Mouse (Mus musculus): Measurements from ENCODE around the gene Nle1.
"Not testable (repeated sequence)": the region's sequence is repeated elsewhere in the genome, so short reads cannot be mapped to it uniquely, and the experiment has no call there.

The Nle1 gene

DNA sequence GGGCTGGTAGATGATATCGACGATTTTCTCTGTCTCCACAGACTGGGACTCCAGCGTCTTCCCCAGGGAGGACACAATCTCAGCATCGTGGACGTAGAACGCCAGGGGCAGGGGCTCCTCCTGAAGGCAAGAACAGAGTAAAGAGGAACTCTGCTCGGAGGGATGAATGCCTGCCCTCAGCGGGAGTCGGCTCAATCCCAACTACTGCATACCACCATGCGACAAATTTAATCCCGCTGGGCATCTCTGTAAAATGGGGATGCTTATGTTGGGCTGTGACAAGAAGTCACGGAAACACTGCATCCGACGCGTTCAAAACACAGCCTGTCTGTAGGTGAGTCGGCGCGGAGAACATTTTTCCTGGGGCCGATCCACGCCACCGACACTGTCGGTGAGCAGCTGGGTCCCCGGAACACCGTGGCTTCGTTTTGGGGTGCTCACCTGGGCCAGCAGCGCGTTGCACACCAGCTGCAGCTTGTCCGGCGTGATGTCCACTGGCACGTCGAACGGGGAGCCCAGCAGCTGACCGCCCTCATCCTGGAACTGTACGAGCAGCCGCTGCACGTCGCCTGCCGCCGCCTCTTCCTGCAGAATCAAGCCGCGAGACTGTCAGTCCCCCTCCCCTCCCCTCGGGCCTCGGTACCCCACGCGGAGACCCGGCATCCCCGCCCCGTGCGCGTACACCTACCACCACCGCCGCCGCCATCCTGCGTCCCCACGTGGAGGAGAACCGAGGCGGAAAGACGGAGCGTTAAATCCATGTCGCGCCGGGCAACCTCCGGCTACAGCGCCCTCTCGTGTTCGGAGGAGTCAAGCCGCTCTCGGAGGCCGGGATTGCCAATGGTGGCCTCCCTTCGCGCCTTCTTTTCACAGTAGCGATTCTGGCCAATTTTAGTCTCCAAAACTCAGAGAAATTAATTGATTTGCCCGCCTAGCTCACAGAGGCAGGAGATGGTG is at the start of gene Nle1:
Nle1 (minus strand) TSS at position 761 of the 957 bp plus-strand sequence.
- DNase-seq, result peak; percentile 93 to 94

DNA sequence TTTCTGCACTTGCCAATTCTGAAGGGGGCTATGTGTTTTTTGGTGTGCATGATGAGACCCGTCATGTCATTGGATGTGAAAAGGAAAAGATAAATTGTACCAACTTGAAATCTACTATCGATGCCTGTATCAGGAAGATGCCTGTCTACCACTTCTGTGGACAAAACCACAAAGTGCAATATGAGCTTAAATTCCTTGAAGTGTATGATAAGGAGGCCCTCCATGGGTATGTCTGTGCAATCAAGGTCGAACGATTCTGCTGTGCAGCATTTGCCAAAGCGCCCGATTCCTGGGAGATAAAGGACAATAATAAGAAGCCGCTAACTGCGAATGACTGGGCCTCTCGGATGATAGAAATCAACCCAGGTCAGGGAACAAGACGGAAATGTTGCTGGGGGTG is 48.7 kb upstream of the Nle1 start:
- peak in 1 of 2 experiments; percentile 1 for DNase-seq

DNA sequence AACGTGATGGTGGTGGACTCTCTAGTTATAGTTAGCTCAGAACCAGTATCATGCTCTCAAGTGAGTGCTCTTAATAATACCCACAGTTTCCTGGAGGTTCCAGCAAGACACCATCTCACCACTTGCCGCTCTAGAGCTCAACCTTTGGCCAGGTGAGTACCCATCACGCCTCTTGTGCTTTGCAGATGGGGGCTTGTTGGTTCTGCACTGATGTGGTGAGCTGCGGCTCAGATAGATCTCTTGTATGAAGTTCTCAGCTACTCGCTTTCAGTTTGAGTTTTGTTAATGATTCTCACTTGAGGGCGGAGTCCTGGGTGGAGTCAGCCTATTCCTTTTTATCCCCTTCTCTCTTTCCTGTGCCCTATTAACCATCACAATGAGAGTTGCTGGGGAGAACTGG is 46.4 kb upstream of the Nle1 start:
- no peak for DNase-seq

DNA sequence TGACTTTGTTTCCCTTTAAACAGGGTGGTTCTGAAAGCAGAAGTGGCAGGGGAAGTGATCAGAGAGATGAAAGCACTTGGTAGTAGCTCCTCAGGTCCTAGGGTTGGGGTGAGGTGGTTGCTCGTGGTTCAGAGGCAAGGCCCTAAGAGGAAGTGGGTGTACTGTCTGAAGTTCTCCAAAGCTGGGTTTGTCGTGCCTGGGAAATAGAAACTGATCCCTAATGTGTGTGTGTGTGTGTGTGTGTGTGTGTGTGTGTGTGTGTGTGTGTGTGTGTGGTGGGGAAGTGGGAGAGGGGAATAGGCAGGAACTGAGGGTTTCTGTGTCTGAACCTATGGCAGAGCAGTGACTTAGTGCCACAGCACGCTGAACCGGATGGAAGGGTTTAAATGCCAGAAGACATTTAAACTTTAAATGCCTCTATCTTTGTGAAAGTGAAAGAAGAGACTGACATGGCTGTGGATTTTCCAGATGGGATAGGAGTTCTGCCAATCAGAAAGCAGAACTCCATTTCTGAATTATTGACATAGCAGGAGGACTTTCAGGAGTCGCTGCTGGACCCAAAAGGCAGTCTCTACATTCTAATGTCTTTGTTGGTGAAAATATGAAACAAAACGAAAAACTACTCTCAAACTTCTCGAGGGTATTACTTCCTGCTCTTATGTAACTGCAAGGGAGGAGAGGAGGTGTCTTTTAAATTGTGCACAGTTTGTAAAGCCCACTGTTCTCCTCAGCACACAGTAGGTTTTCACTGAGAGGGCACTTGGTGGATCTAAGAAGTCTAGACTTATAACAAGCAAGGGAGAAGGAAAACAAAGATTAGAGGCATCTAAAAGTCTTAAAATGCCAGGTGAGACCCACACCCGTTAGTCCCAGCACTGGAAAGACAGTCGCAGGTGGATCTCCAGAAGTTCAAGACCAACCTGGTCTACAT is 44.7 kb upstream of the Nle1 start:
- peak in 1 of 2 experiments; percentile 45 for DNase-seq

DNA sequence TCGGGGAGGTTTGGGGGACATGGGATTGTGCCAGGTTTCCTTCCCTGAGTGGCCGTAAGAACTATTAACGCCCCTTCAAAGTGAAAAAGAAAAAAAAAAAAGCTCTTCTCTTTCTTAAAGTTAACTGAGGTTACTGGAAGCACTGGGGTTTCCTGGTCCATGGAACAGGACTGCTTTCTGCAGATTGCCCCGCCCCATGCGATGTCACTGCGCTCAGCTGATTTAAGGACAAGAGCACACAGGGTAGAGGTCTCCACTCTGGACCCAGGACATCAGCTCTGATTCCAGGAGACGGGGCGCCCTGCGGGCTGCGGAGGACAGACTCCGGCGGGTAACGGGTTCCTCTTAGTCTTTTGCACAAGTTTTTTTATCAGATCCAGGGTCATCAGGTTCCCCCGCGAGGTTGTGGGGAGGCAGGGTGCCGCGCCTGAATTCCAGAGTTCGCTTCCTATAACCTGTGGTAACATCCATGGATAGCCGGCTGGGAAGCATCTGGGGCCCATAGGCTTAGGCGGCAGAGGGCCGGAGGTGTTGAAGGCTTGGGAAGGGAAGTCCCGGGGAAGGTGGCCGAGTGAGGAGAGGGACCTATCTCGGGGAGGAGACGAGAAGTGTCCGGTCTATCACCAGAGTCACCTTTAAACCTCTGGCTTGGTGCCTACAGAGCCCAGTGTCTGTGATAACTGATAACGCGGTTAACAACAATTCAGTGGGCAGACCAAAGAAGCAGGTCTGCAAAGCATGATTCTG is 43.8 kb upstream of the Nle1 start:
- DNase-seq, result peak; percentile 89 to 92

DNA sequence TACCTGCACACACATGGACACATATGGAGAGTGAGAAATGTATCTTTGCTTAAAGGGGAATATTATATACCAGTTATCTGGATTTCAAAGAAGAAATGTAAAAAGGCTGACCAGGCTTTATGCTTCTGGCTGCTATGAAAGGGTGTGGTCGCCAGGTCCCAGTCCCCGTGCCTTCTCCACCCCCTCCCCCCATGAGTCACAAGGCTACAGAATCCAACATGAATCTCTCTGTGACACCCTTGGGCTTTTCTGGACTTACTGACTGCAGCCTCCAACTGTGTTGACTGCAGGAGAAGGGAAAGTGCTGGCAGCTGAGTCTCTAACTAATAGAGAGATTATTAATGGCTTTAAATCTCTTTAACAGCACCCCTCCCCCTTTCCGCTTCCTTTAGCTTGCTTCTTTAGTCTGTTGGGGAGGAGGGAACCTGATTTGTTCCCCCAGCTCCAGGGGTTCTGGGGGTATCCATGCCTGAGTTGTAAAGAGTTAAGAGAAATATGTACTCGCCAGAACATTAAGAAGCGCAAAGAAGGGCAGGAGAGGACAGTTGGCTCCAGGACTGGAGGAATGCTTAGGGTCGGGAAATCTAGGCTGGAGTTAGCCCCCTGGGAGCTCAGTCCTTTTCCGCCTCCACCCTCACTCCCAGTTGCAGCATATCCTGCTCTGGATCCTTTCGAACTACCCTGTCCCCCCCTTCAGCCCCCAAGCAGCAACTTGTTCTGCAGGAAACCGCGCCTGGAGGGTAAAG is 42.7 kb upstream of the Nle1 start, which contains the start of gene Slfn5:
Slfn5 (plus strand) TSS at position 614 of the 746 bp plus-strand sequence.
- DNase-seq, result peak; percentile 70 to 89

DNA sequence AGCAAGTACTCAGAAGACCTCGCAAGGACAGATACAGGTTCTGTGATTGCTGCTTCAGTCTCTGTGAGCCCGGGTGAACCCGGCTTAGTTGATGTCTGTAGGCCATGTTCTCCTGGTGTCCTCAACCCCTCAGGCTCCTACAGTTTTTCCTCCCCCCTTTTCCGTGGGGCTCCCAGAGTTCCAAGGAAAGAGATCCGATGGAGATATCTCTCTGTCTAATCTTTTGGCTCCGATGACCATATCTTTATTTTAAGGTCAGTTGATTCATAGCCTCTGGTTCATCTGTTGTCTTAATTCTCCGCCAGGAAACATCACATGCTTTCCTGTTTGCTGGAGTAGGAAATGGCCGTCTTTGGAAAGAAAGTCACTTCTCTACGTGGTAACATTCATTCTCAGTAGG is 40.8 kb upstream of the Nle1 start:
- peak; percentile 39 to 71 for DNase-seq

DNA sequence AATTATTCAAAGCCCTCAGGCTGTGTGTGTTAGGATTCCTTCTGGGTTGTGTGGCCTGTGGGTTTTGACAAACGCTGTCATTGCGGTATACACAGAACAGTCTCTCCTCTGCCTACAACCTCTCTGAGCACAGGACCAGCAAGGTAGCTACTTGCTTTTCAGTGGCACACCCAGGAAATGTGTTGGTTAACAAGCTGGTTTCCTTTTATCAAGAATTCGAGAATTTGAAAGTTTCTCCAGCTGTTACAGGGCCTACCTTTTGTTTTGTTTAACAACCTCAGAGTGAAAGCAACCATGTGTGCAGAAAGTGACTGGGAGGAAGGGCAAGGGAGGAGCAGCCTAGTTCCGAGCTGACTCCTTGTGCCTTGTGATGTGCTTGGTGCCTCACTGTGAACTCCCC is 39.2 kb upstream of the Nle1 start:
- no peak for DNase-seq

DNA sequence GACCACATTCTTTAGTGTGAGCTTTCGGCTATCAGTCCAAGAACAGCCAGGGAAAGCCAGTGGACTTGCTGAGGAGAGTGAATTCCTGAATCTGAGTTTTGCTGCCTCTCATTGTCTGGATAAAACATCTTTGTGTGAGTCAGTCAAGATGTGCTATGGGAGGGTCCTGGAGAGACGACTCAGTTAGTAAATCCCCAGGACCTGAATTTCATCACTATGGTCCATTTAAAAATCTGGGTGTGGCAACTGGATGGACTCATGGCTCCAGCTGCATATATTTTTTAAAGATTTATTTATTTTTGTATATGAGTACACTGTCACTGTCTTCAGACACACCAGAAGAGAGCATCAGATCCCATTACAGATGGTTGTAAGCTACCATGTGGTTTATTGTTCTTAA is 37.4 kb upstream of the Nle1 start:
- DNase-seq, result no peak

DNA sequence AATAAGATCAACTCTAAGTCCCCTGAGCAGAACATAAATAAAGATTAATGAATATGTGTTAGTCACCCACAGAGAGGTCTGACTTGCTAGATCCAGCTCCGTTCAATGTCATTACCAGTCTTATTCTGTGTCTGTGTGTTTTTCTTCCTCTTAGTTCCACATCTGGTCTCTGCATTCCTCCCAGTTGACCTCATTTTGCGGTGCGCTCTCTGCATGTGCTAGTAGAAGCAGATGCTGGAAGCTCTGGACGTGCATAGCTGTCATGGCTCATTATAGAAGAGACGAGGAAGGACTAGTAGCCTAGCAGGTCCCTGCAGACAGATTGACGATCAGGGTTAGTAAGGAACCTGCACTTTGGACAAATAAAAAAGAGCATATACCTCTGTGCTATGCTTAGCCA is 35.1 kb upstream of the Nle1 start:
- DNase-seq, result no peak

DNA sequence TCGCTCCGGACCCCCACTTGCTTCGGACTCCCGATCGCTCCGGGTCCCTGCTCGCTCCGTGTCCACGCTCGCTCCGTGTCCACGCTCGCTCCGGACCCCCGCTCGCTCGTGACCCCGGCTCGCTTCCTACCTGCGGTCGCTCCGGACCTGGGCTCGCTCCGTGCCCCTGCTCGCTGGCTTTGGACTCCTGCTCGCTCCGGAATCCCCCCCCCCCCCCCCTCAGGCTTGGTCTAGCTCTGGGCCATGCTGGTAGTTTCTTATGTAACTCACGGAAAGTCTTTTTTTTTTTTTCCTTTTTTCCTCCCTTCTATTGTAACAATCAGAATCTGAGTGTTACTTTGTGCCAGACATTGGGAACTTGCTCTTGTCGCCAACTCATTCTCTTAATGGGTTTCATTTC is 25.0 kb upstream of the Nle1 start:
- no peak for DNase-seq

DNA sequence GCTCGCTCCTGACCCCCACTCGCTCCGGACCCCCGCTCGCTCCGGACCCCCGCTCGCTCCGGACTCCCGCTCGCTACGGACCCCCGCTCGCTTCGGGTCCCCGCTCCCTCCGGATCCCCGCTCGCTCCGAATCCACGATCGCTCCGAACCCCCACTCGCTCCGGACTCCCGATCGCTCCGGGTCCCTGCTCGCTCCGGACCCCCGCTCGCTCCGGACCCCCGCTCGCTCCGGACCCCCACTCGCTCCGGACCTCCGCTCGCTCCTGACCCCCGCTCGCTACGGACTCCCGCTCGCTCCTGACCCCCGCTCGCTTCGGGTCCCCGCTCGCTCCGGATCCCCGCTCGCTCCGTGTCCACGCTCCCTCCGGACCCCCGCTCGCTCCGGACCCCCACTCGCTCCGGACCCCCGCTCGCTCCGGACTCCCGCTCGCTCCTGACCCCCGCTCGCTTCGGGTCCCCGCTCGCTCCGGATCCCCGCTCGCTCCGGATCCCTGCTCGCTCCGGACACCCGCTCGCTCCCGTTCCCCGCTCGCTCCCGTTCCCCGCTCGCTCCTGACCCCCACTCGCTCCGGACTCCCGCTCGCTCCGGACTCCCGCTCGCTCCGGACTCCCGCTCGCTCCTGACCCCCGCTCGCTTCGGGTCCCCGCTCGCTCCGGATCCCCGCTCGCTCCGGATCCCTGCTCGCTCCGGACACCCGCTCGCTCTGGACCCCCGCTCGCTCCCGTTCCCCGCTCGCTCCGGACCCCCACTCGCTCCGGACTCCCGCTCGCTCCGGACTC is 23.6 kb upstream of the Nle1 start:
- DNase-seq, result peak in 1 of 2 experiments; percentile 58

DNA sequence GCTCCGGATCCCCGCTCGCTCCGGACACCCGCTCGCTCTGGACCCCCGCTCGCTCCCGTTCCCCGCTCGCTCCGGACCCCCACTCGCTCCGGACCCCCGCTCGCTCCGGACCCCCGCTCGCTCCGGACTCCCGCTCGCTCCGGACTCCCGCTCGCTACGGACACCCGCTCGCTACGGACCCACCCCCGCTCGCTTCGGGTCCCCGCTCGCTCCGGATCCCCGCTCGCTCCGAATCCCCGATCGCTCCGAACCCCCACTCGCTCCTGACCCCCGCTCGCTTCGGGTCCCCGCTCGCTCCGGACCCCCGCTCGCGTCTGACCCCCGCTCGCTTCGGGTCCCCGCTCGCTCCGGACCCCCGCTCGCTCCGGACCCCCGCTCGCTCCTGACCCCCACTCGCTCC is 22.9 kb upstream of the Nle1 start:
- not testable (repeated sequence) for DNase-seq

DNA sequence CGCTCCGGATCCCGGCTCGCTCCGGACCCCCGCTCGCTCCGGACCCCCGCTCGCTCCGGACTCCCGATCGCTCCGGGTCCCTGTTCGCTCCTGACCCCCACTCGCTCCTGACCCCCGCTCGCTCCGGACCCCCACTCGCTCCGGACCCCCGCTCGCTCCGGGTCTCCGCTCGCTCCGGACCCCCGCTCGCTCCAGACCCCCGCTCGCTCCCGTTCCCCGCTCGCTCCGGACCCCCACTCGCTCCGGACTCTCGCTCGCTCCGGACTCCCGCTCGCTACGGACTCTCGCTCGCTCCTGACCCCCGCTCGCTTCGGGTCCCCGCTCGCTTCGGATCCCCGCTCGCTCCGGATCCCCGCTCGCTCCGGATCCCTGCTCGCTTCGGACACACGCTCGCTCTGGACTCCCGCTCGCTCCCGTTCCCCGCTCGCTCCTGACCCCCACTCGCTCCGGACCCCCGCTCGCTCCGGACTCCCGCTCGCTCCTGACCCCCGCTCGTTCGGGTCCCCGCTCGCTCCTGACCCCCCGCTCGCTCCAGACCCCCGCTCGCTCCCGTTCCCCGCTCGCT is 22.3 kb upstream of the Nle1 start:
- peak in 1 of 2 experiments; percentile 49 for DNase-seq

DNA sequence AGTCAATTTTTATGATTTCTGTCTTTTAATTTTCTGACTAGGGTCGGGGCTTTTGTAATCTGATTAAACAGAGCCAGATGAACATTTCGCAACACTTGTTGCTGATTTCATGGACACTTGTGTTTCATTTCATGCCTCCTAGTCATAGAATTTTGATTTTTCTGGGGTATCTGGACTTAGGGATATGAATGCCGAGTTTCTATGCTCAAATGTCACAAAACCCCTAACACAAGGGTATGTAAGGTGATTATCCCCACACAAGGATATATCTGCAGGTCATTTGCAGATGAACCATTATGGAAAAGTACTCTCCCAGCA is 21.4 kb upstream of the Nle1 start:
- DNase-seq, result no peak

DNA sequence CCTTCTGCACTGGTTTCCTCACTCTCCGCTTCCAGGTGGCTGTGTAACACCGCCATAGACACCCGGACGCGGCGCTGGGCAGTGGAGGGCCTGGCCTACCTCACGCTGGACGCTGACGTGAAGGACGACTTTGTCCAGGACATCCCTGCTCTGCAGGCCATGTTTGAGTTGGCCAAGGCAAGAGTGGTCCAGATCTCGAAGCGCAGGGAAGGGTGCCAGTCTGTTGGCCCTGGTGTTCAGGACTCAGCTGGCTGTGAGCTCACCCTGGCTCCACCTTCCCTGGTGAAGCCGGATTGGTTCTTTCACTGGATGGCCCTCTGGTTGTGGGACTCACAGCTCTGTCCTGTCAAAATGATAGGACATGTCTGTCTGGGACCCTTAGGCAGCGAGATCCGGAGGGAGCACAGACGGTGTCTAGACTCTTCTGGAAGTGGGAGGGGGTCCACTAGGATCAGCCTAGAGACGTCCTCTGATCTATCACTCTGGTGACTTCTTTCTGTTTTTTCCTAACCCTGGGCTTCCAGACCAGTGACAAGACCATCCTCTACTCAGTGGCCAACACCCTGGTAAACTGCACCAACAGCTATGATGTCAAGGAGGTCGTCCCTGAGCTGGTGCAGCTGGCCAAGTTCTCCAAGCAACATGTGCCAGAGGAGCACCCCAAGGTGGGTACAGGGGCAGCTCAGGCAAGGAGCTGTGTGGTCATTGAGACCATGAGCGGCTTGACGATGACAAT is 20.9 kb upstream of the Nle1 start:
- DNase-seq, result no peak

DNA sequence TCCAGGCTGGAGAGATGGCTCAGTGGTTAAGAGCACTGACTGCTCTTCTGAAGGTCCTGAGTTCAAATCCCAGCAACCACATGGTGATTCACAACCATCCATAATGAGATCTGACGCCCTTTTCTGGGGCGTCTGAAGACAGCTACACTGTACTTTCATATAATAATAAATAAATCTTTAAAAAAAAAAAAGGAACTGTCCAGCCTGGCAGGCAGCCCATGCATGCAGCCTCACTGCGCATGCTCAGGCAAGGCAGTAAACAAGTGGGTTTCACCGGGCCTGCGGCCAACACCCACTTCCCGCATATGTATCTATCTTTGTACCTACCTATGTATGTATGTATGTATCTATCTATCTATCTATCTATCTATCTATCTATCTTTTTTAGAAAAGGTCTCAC is 15.7 kb upstream of the Nle1 start:
- DNase-seq, result not testable (repeated sequence)

DNA sequence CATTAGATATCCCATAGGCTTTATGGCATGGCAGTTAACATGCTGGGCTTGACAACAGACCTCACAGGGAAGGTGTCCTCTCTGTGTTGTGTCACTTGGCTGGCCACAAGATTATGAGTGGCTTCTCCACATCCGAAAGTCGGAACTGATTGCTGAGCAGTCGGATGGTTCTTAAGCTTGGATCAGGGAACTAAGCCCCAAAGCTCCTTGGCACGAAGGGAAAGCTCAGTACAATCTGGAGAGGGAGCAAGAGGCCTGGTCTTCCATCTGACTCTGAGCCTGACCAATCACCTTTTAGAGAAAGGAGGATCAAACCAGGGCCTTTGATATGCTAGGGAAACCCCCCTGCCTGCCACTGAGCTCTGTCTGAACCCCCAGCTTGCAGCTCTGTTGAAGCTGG is 13.5 kb upstream of the Nle1 start:
- no peak for DNase-seq

DNA sequence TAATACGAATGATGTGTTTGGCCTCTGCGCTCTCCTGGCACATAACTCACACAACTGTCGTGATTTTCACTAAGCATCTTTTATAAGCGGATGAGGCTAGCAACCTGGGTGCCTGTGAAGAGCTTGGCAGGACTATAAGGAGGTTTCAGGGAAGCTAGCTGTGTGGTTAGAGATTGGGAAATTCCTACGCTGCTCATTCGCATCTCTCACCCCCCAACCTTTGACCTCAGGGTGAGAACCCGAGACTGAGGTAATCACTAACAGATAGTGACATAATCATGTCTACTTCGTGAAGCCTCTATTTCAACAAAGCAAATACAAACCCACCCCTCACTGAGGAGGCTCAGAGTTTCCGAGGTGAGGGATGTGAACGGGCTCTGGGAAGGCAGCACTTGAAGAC is 12.6 kb upstream of the Nle1 start:
- DNase-seq, result no peak

DNA sequence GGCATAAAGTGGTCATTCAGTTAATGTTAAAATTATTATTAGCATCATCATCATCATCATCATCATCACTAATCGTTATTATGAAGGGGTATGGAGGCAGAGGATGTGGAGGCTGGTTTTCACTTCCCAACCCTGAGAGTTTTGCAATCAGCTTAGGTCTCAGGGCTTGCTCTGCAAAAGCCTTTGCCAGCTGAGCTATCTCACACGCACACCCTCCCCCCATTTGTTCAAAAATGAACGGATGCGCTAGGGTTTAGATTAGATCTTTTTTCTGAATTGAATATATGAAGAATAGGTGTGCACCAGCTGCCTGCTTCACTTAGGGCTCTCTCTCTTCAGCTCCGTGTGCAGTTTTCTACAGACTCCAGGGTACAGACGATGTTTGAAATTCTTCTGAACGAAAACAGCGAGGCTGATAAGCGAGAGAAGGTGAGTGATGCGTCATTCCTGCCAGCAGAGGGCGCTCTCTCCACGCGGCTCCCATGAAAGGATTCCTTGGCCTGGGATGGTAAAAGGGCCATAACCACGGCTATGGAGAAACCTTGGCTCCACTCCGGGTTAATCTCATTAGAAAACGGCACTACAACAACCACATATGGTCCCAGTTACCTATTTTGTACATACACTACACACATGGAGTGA is 6.6 kb upstream of the Nle1 start:
- DNase-seq, result peak; percentile 71 to 87

Measured in kidney, postnatal 25 days (tissue).